Mouse (Mus musculus): ENCODE data around the gene Nrg4.

Gene Nrg4

DNA sequence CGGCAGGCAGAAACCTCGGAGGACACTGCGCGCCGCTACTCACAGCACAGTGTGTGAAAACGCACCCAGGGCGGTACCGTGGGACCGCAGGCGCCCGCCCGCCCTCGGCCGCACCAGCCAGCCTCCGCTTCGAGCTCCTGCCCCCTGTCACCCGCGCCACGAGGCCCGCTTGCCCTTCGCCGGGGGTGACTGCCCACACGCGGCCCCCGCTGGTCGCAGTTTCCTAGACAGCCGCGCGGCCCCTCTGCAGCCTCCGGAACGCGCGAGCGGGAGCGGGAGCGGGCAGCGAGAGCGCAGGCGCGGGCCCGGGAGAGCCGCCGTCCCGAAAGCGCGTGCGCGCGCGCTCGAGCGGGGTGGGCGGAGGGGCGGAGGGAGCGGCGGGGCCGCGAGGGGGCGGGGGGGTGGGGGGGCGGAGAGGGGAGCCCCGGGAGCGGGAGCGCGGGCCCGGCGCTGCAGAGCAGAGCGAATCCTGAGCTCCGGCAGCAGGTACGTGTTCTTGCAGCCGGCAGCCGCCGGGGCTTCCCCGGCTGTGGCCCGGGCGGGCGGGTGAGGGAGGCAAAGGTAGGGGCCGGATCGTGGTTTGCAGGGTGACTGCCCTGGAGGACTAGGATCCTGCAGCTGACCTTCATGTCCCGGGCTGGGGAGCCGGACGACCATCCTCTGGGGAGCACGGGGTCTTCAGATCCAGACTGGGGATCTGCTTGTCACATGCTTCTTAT is at the start of gene Nrg4, which contains the start of gene Tmem266:
Nrg4 (minus strand) TSS at position 330 of the 719 bp plus-strand sequence.
Tmem266 (plus strand) TSS at position 399 of the 719 bp plus-strand sequence.
- peak; percentile 86 for DNase-seq (ENCODE audit: low read depth, low spot score)

DNA sequence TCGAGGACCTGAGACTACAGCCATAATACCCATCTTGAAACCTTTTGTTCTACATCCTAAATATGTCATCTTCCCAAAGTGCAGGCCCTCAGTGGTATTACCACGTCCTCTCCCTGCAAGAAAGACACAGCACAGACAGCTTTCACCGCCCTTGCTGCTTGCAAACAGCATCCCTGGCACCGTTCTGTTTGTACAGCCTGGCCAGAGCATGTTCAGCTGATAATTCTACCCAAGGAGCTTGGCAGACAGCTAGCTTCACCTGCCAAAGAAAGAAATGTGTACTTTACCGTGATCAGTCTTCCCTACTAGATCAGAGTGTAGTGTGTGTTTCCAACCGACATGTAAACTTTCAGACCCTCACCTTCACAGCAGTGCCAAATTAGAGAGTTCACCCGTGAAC is 45.3 kb upstream of the Nrg4 start:
- DNase-seq (ENCODE audit: low read depth, low spot score), result no peak

DNA sequence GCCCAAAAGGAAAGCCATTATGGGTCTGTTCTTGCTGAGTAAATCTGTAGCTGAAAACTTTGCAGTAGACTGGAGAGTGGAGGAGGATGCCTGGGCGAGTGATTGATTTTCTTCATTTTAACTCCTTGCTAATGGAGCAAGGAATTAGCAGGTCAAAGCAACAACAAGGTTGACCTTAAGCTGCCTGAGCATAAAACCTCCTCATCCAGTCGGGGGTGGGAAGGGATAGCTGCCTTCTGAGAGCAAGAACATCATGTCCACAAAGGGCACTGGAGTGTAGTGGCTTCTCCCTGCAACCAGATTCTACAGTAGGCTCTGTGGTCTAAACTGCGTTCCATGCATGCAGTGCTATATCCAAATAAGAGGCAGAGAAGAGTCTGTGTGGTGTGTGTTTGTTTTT is 41.4 kb upstream of the Nrg4 start:
- DNase-seq (ENCODE audit: low read depth, low spot score), result no peak

DNA sequence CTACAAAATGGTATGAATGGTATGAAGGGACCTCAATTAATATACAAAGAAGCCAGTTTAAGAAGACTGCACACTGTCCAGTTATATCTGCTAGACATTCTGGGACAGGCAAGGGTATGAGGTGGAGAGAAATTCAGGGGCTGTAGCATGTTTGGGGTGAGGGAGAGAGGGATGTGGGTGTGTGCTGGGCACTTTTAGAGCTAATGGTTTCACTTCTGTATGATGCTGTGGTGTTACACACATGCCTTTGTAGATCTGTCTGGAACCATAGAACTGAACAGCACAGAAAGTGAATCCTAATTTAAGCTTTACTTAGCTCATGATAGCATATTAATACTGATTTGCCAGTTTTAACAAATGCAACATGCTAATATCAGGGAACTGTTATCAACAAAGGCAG is 37.1 kb upstream of the Nrg4 start:
- DNase-seq (ENCODE audit: low read depth, low spot score), result no peak

DNA sequence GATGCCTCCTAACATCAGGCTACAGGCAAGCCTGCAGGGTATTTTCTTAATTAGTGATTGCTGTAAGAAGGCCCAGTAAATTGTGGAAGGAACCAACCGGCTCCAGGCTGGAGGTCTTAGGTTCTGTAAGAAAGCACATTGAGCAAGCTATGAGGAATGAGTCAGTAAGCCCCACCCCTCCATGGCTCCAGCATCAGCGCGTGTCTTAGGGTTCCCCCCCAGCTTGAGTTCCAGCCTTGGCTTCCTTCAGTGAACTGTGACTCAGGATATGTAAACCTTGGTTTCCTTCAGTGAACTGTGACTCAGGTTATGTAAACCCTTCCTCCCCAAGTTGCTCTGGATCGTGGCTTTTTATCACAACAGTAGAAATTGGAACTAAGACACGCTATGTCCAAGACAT is 35.3 kb upstream of the Nrg4 start:
- no peak for DNase-seq (ENCODE audit: low read depth, low spot score)

DNA sequence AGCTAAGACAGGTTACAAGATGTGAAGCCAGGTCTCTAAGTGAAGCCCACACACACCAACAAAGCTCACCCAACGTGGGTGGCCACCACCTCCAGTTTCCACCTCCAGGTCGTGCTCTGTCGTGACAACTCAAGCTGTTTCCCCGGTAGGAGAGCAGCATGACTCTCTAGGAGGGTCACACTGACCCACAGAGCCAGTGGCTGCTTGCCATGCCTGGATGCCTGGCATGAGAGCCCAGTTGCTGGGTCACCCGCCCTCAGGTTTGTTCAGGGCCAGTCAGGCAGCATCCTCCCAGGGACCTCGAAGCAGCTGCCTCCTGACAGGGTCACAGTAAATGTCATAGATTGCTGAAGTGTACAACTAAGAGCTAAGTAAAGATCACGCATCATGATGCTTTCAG is 34.2 kb upstream of the Nrg4 start:
- no peak for DNase-seq (ENCODE audit: low read depth, low spot score)

DNA sequence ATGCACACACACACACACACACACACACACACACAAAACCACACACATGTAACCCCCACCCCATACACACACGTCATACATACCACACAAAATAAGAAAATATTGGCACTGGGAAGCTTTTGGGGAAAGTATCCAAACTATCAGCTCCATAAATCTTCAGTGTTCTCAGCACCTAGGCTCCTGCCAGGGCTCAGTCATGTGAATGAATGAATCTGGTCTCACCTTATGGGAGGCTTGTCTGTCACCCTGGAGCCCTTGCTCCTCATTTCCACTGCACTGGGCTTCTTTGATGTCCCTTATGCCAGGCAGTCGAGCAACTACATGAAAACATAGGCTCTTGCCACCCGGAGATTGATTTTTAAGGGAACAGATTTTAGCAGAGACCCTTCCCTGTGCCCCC is 33.7 kb upstream of the Nrg4 start:
- no peak for DNase-seq (ENCODE audit: low read depth, low spot score)

DNA sequence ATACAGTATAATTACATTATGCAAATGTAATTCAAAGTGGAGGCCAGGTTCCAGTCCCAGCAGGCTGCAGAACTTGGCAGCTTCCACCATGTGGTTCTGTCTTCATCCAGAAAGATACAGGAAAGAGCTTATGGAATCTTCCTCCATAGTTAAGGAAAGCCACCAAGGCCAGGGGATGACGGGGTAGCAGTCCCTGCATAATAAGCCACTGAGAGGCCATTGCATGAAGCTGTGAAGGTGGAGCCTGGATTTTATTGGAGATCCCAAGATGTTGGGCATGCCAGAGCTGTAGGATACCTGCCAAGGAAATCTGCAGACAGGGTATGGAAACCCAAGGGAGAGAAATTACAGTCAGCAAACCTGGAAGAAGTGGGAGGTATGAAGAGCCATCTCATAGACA is 30.5 kb upstream of the Nrg4 start:
- no peak for DNase-seq (ENCODE audit: low read depth, low spot score)

DNA sequence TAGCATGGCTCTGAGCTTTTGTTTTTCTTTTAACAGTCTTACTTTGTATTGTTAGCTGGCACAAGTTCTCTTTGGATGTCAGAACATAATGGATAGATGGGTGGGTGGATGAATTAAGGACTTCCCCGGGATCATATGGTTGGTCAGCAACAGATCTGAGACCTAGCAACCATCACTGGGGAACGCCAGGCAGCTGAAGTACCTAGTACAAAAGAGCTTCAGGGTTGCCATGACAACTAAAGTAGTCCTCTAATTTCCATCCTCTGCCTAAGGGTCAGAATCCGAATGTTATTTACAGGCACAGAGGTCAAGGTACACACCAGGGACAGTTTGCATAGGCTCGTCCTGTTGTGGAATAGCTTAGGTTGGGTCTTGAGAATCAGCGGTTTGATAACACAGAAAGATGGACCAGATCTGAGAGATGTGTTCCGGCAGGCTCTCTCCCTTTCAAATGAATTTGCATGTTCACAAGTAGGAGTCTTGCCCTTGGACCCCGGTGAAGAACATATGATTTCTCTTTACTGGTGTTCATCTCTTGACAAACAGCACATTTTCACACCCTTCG is 28.7 kb upstream of the Nrg4 start:
- peak; percentile 23 for DNase-seq (ENCODE audit: low read depth, low spot score)

DNA sequence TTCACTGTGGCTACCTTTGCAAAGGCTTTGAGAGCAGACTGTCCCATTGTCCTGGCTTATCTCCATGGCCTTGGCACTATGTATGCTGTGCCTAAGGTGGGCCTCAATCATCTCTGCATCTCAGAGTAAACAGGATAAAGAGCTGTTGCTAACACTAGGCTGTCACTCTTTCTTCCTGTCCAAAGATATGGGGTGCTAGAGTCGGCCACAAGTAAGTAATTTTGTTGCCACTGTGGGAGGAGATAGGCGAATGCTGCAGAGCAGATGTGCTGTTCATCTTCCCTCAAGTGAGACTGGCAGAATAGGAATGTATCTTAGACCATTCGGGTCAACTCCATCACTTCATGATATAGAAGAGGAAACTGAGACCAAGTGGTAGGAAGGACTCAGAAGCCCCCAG is 28.0 kb upstream of the Nrg4 start:
- no peak for DNase-seq (ENCODE audit: low read depth, low spot score)

DNA sequence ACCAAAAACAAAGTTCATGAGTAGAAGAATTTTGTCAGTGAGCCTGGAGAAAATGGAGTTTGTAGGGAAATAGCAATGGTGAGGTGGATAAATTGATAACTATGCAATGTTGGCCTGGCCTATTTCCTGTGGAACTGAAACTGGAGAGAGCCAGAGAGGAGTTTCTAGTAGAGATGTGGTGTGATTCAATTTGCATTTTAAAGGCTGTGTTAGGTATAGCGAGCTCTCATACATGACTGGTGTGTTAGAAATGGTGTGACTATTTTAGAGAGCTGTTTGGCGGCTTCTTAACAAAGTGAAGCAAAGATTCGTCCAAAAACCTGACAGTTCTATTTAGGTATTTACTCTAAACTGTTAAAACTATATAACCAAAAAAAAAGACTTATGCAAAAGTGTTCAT is 22.0 kb upstream of the Nrg4 start:
- no peak for DNase-seq (ENCODE audit: low read depth, low spot score)

DNA sequence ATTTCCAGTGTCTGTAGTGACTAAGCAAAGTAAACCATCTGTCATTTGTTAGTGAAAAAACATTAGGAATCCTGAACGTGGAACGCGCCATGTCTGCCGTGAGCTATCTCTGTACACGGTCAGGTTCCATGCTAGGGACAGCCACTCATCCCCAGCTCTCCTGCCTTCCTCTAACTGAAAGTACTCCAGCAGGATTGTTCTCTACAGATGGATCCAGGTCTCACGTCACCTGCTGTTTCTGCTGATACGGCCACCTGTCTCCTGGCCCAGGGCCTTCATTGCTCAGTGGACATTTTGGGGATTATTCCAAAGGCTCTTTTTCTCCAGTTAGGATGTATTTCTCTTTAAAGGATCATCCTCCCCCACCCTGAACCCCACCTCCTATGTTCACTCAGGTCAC is 18.7 kb upstream of the Nrg4 start:
- no peak for DNase-seq (ENCODE audit: low read depth, low spot score)

DNA sequence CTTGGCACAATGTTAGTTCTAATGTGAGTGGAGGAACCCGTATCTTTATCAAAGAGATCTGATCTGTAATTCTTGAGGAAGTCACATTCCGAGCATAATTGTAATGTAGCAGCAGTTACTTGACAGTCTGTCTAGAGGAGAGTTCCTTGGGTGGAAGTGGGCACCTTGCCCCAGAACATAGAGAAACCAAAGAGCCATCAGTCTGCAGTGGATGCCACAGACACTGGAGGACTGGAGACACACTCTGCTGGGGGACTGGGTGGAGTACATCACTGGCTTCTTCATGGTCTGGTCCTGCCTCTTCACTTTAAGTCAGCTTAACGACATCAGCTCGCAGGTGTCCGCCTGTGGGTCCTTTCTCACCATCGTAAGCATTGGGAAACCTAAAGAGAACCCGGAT is 17.5 kb upstream of the Nrg4 start:
- no peak for DNase-seq (ENCODE audit: low read depth, low spot score)

DNA sequence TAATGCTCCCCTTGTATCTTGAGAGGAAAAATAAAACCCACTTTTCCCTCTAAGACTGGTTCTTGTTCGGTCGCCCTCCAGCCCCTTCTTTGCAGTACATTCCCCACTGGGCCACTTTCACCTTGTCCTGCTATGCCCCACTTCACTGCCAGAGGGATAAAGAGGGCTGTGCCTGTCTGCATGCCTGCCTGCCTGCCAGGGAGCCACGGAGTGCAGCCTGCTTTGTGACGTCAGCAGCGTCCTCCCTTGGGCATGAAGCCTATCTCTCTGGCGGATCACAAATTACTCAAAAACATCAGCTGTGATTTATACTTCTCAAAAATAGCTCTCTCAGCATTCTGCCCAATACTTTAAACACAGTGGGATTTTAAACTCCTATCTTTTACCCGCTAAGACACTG is 6.3 kb upstream of the Nrg4 start:
- peak; percentile 24 for DNase-seq (ENCODE audit: low read depth, low spot score)

DNA sequence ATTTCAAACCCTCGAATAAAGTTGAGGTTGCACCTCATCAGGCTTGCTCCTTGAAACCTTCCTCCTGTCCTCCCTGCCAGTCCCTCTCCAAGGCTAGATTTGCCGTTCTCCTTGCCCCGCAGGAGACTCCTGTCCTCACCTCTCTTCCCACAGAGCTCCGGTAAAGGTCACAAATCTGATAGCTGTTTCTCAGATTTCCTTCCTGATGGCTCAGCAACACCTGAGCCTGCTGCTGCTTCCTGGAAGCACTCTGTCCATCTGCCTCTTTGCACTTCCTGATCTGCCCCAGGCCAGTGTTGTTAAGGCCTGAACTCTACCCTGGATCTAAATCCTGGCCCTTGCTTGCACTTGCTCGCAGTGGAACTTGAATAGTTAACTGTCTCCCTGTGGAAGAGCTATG is 5.8 kb upstream of the Nrg4 start:
- DNase-seq (ENCODE audit: low read depth, low spot score), result no peak

DNA sequence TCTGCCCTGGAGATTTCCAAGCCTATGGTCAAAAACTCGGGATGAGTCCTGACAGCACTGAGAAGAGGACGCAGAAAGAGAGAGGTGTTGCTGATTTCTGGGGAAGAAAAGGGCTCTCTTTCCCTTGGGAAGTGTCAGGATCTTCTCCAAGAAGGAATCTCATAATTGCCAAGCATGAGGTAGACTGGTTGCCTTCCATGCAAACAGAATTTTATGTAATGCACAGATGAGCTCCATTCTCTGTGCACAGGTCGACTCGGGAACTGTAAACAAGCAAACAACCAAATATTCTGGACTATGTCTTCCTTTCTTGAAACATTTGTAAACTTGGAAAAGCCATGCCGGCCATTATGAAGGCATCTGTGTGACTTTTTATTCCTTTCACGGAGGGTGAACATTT is 2.8 kb upstream of the Nrg4 start:
- no peak for DNase-seq (ENCODE audit: low read depth, low spot score)

DNA sequence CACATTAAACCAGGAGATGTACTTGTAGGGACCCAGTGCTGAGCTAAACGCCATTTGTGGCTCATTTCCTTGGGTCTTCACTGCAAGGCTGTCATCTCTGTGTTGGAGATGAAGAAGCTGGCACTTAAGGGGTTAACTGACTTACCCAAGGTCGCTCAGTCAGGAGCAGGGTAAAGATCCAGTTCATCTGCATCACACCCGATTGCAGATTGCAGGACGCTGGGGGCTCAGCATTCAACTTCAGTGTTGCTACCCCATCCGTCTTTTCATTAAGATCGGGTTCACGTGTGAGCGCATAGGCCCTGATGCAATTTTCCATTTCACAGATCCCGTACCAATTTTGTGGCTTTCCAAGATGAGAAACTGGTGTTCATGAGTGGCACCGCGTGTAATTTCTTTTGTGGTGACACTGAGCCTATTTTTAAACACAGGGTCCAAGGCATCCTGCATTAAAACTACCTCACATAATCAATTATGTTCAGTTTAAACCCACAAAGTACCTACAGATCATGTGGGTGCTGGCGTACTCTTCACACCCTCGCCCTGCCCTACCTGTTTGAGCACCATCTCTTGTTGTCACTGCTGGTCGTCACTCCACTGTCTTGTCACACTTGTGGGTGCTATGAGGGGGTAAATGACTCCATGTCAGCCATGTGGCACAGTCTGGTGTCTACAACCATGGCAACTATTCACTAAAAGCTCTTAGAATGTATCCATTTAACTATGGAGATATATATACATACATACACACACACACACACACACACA is 1.7 kb upstream of the Nrg4 start:
- DNase-seq (ENCODE audit: low read depth, low spot score), result no peak

DNA sequence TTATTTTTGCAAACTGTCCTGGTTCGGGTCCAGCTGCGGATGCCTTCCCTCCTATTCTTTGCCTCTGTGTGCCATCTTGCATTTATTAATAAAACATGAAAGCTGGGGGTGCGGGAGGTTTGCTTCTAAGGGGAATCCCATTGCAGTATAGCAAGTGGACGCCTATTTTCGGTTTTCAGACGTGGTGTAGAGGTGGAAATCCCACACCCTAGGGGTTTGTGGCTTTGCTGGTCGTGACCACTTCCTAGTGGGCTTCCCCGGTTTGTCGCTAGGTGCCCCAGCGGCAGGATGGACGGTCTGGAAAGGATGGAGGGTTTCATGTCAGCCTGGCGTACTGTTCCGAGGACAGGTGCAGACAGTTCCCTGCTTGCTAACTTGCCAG is 581 bp upstream of the Nrg4 start:
- peak; percentile 33 for DNase-seq (ENCODE audit: low read depth, low spot score)

DNA sequence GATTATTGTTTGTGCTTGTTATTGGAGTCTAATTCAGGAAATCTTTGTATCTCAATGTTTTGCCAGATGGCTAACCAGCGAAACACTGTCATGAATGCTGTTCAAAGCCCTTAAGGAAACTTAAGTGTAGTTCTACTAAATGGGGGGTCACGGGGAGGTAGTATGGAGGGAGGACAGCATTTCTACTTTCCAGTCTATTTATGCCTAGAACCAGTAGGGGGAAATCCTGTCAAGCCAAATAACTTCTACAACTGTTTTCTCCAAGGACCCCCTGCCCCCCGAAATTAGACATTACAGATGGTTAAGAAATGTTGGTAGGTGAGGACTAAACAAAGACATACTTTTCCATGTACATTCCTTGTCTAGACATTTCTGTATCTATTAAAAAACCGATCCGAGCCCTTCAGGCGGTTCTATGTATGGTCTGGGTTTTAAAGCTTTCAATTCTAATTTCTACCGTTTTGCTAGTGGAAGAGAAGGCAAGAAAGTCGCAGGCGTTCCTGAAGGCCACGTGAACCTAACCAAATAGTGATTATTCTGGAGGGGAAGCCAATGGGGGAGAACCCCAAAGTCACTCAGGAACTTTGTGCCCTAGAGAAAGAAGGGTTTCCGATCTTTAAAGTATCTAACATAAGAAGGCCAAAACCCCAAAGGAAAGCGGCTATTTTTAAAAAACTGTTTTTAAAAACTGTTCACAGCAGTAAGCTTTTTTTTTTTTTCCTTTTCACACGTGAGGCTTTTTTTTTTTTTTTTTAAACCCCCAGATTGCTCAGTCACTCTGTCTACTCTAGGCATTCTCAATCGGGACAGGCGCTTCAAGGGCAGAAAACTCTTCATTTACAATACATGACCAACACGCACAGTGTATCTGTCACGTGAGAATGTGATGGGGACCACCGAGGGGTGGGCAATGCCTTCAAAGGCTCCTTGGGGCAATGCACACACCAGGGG is 805 bp downstream of the Nrg4 start:
- DNase-seq (ENCODE audit: low read depth, low spot score), result no peak

DNA sequence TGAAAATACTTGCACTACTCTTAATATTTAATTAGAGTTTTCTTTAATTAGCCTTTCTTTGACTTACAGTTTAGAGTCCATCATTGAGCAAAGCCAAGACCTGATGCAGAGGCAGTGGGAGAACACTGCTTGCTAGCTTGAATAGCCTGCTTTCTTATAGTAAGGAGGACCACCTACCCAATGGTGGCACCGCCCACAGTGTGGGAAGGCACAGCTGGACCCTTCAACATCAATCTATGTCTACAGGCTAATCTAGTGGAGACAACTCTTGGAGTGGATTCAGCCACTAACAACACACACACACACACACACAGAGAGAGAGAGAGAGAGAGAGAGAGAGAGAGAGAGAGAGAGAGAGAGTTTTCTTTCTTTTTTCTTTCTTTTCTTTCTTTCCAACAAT is 1.6 kb downstream of the Nrg4 start:
- DNase-seq (ENCODE audit: low read depth, low spot score), result no peak

DNA sequence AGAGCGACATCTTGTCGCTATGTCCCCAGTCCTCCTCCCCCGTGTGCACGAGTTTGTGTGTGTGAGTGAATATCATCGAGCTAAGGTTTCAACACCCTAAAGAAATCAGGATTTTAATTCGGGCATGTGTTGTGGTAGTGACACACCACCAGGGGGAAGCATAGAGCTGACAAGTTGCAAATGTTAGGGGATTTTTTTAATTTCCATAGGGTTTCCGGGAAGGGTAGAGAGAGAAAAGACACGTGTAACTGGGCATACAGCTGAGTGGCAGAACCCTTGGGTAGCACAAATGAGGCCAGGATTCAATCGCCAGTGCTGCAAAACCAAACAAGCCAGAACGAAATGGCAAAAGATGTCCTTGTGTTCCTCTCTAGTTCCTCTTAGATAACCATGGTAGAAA is 2.1 kb downstream of the Nrg4 start:
- no peak for DNase-seq (ENCODE audit: low read depth, low spot score)

DNA sequence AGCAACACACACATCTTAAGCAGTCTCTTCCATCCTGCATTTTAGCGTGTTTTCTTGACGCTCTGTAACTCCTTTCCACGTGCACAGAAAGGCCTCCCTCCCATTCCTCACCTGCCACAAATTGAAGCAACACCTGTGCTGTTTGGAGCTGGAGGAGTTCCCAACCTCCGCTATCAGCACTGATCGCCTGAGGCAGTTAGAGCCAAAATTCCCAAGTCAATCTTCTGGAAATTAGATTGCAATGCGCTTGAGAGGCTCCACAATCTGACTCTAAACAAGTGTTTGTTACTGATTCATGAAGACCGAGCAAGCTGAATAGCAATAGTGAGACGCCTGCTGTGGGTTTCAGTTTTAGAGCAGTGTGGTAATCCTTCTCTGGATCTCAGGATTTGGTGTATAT is 2.6 kb downstream of the Nrg4 start:
- DNase-seq (ENCODE audit: low read depth, low spot score), result no peak

All from ZHBTc4 (cell line).